Mouse (Mus musculus): ENCODE data around the gene Gpc6.

Gpc6 gene

DNA sequence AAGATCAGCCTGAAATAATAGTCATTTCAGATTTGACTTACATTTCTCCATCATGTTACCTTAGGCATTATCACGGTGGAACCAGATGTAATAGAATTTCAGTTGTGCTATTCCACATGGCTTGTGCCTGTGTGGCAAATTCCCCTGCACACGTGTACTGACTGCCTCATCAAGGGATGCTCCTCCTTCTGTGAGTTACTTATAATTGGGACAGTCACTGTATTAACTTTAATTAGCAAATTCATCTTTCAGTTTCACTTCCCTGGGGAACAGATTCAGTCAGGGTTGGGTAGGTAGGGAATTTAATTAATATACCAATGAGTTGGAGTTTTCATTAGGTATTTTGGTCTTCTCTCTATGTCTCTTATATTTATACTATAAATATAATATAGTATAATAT is 869.8 kb downstream of the Gpc6 start:
- no peak for DNase-seq (ENCODE audit: low spot score in 2 of 2)

DNA sequence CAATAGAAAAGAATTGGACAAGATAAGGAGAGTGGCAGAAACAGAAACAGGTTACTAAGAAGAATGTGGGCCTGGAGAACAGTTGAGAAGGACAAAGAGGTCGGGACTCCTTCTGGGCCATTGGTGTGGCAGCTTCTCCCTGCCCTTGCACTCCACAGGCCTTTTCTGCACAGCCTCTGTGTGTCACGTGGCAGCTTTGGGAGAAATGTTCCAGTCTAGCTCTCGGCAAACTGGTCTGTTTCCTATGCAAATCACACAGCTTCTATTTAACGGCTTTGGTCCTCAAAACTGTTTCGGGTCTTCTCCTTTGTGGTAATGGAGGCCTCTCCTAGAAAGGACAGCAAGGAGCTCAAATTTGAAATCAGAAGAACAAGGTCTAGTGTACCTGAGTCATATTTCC is 871.5 kb downstream of the Gpc6 start:
- no peak for DNase-seq (ENCODE audit: low spot score in 2 of 2)

DNA sequence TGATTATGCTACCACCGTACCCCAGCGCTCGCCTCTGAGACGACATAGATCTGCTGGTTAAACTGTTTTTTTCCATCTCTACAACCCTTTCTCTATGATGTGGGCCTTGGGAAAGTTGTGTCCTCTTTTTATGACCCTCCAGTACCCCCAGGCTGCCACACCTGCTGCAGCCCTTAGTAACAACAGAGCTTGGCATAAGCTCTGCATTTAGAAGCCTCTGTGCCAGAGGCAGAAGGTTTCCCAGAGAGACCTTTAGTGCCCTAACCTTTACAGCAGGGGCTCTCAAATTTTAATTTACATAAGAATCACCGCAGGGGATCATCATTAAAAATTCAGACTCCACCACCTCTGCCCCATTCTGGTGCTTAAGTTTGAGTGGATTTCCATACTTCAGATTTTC is 875.3 kb downstream of the Gpc6 start:
- no peak for DNase-seq (ENCODE audit: low spot score in 2 of 2)

DNA sequence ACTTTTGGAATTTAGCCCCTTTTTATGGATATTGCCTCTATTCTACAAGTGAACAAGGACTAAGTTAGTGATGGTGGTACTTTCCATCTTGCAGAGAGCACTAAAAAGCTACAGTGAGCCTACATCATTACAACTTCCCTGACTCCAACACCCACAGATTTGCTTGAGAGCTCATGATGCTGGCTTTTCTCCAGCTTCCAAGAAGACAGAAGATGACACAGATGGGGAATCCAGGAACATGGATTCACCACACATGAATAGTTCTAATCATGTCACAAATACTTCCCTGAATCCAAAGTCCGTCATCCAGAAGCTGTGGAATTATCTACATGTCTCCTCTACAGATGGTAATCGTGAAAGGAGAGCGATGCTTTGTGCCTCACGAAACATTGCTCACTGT is 882.7 kb downstream of the Gpc6 start:
- DNase-seq (ENCODE audit: low spot score in 2 of 2) = no peak

DNA sequence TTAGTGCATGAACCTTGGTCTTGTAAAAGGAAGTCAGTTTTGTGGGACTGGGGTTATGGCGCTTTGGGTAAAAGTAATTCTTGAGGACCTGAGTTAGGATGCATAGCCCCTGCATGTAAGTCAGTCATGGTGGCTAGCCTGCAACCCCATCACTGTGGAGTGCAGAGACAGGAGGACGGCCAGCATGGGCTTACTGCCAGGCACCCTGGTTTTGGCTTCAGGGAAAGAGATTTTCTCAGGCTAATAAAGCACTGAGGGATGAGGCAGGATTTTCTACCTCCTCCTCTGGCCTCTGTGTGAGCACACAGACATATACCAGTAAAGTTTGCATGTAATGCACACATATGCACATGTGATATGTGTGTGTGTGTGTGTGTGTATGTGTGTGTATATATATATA is 883.2 kb downstream of the Gpc6 start:
- no peak for DNase-seq (ENCODE audit: low spot score in 2 of 2)

DNA sequence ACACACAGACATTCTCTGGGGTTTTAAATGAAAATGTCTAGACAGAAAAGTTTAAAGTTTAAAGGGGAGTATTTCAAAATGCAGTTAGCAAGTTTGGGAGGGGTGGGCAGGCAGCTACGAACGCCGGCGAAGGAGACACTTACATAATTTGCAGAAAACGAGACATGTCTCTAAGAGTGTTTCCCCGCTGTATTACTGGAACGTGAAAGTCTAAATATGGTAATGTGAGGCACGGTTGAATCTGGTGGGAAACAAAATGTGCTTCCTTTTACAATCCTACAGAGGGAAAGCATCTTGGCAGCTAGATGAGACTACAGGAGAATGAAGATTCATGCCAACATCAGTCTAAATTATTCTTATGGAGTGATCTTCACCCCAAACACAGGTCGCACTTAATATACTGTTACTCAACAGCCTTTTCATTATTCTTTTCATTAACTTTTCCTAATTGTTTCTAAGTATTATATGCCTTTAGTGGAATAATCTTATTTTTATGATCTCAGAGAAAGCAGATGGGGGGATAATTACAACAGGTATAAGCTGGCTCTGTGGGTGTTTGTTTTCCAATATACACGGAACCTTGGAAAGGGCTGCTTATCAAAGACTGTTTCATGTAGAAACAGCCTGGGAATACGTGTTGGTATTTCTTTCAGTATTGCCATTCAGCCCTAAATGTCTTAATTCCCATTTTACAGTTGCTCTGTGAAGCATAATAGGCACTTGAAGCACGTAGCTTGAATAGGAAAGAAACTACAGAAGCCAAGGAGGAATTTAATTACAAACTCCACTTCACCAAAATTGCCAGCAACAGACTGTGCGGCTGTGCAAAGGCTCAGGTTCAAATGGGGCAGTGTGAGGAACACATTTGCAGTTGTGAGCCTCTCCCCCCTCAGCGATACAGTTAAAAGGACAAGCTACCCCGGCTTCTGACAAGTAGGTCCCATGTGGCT is 885.5 kb downstream of the Gpc6 start:
- no peak for DNase-seq (ENCODE audit: low spot score in 2 of 2)

DNA sequence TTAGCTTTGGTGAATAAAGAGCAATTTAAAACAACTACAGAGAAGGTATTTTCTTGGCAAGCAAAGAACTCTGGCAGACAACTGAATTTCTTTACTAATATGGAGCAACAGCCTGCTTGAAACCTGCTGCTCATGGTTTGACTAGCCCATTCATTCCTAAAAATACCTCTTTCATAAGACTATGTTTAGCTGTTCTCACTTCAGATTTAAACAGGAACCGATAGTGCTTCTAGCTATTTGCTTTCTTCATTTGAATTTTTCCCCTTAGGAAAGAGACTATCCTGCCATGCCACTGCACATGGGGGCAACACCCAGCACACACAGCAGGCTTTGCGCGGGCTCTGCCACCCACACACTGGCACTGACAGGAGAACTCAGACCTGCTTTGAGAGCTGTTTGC is 888.4 kb downstream of the Gpc6 start:
- DNase-seq (ENCODE audit: low spot score in 2 of 2) = no peak

DNA sequence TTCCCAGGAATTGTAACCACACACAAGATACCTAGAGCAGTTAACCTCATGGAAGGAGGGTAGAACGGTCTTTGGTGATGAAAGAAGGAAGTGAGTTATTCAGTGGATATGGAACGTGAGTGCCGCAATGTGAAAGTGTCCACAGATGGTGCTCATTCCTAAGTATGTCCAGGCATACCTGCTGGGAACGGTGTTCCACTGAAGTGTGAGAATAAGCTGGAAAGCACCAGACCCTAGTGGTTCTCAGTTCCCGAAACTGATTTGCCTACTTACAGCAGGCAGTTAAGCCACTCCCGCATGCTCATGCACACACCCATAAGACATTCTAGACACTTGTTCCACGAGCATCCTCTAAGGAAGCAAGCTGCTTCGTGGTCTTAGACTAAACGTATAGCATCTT is 890.9 kb downstream of the Gpc6 start:
- DNase-seq (ENCODE audit: low spot score in 2 of 2) = no peak

DNA sequence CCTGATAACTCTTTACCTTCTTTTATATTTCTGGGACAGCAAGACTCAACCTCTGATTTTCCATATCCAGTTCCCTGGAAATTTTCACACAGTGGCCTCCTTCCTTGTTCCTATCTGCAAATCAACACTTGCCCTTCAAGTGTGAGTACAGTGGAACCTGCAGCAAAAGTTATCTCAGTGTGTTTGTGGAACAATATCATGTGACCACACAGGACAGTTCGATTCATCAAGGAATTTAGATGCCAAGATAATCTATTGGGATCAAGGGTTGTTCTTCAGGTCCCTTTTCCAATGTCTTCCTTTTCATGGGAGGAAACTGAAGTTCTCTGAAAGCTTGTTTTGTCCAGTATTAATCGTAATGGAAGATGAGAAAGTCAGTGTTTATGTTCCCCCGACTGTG is 891.6 kb downstream of the Gpc6 start:
- no peak for DNase-seq (ENCODE audit: low spot score in 2 of 2)

DNA sequence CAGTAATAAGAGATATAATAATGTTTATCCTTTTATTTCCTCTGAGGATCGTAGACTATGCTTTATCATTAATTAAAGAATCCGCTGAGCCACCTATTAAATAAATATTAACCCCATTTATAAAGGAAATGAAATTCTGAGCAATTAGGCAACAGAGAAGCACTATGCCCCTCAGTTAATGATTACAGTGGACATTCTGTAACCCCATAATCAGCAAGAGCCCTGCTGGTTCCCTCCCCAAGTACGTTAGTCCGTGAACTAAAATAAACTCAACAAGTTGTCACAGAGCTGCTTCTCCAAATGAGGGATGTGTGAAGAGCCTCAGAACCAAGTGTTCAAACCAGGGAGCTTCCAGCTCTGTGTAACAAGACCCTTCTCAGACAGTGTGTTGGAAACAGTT is 892.1 kb downstream of the Gpc6 start:
- no peak for DNase-seq (ENCODE audit: low spot score in 2 of 2)

DNA sequence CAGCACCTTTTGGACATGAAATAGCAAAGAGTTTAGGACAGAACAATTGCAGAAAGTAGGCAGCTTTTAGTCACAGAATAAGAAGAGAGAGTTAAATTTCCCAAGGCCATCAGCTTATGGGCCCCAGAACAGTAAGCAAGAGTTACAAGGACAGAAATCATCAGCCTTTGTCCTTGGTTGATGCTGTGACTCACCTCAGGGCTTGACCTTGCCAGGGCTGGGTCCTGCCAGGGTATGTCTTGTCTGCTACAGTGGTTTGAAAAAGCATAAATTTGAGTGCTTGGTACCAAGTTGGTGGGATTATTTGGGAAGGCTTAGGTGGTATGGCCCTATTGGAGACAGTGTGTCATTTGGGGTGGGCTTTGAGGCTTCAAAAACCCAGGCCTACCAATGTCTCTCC is 899.4 kb downstream of the Gpc6 start:
- no peak for DNase-seq (ENCODE audit: low spot score in 2 of 2)

DNA sequence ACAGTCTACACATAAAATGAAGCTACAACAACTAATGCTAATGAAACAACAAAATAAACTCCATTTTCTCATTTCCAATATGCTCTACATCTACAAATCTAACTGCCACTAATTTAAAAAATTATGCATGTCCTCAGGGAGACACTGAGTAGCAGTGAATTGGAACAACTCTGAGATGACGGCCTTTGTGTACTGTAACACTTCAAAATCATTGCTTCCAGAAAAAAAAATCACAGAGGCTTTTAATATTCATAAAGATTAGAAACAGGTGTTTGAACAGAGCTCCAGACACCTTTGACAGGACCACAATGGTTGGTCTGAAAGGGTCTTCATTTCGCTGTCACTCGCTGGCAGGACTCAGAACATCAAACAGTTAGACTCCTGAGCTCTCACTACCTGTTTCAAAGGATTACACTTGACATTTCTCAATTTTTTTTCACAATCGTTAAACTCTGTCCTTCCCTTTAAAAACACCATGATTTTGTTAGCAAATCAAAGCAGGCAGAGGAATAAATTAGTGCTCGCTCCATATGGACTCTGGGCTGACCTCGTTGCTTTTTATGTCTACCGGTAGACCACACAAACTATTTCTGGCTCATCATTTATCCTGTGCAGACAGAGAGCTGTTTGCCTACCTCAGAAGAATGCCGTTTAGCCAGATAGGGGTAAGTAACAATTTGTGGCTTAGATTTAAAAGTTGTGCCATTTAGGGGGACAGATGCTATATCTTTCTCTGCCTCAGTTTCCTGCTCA is 901.4 kb downstream of the Gpc6 start:
- DNase-seq (ENCODE audit: low spot score in 2 of 2) = no peak

DNA sequence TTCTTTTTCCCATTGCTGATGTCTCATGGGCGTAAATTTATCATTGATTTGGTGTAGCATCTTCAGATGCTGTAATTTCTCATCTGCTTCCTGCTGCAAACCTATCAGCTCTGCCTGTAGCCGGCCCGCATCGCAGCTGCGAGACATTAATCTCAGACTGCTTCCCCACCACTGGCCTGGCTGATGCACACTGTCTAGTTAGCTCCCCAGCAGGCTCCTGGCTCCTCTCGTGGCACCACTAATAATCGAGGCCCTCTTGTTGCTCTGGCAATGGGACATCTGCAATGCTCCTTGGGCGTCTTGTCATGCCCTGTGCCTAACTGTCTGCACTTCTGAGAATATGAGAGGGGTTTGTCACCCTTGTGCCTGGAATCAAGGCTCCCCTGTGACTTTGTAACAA is 906.2 kb downstream of the Gpc6 start:
- DNase-seq (ENCODE audit: low spot score in 2 of 2) = no peak

DNA sequence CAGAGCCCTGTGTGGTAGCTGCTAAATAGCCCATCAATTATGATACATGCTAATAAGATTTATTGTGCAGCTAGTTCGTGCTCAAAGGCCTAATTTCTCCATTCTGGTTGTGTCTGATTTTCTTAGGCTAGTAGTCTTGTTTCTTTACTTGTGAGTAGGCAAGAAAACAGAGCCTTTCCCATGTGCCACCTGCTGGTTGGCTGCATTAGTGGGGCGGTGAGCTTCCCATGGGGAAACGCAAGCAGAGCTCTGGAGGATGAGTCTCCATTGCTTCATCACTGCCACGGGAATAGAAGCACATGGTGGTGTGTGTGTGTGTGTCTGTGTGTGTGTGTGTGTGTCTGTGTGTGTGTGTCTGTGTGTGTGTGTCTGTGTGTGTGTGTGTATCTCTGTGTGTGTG is 906.6 kb downstream of the Gpc6 start:
- no peak for DNase-seq (ENCODE audit: low spot score in 2 of 2)

DNA sequence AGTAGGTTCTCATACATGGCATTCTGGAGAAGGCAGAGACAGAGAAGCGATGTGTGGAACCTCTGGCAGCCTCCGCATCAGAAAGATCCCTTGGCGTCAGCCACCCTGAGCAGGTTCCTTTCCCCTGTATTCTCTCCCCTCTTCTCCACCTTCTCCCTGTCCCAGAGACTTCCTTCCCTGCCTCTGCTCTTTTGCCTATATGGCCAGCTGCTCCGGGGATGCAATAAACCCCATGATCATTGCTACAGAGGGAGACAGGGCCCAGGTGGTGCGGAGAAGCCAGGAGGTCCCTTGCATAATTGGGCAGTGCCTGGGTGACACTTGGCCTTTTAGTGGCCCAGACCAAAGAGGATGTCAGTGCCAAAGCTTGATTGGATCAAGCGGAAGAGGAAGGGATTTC is 910.4 kb downstream of the Gpc6 start:
- DNase-seq (ENCODE audit: low spot score in 2 of 2) = no peak

DNA sequence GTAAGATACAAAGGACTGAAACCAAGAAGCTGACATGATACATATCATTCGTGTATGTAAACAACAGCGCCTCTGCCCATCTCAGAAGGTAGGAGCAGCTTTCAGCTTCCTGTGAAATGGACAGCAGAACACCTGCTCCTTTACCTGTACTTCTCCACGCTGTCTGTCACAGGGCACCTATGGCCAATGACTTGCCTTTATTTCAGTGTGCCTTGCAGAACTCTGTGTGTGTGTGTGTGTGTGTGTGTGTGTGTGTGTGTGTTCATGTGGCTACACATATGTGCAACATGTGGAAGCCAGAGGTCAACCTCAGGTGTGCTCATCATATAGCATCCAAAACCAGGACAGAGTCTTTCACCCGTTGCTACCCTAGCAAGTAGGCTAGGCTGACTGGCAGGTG is 911.9 kb downstream of the Gpc6 start:
- DNase-seq (ENCODE audit: low spot score in 2 of 2) = no peak

DNA sequence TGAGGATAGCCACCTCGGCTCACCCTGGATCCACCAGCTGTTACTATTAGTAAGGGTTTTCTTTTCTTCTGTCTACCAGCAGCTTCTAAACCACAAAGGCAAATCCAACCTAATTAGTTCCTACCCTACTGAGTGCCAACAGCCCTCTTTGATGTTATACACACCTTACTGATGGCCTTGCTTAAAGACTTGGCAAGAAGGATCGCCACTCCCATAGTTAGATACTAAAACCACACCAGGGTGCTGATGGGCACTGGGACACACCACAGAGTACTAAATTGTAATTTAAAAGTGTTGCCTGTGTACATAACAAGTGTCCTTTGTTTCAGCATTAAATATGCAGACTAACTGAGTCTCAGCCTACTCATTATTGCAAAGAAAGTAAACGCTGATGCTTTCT is 912.6 kb downstream of the Gpc6 start:
- DNase-seq (ENCODE audit: low spot score in 2 of 2) = no peak

DNA sequence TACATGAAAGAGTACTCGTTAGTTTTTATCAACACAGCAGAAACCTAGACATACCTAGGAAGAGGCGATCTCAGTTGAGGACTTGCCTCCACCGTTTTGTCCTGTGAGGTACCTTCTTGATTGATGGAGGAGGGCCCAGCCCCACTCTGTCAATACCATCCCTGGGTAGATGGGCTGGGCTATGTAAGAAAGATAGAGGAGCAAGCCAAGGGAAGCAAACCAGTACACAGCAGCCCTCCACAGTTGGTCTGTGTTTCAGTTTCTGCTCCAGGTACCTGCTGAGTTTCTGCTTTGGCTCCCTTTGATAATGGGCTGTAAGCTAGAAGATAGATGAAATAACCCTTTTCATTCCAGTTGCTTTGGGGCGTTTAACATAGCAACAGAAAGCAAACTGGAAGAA is 916.1 kb downstream of the Gpc6 start:
- no peak for DNase-seq (ENCODE audit: low spot score in 2 of 2)

DNA sequence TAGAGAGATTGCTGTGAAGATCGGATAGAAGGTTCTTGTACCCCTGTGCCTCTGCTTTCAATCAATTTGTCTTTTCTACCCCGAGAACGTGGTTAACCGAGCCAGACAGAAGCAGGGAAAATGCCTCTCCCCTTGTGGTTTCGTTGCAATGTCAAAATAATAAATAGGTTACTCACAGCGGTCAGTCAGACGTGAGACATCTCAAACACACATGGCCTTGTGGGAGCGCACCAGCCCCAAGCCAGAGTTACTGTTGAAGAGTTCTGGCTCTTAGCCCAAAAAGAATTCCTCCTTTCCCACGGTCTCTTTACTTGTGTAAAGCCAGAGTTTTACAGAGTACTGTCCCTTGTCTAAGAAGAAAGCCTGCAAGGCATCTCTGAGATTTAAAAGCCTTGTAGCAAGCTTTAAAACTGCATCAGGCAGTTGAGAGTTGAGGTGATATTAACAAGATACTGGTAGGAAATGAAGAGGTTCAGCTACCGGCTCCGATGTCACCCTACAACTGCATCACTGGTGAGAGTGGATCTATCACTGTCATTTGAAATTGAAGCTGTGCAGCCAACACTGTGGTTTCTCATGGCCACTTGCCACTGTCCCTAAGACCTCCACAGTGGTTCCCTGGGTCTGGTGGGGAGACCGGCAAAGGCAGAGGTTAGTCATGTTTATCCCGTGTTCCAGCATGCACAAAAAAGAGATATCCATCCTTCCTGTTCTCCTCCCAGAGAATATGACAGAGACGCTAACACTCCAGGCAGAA is 916.9 kb downstream of the Gpc6 start:
- no peak for DNase-seq (ENCODE audit: low spot score in 2 of 2)

DNA sequence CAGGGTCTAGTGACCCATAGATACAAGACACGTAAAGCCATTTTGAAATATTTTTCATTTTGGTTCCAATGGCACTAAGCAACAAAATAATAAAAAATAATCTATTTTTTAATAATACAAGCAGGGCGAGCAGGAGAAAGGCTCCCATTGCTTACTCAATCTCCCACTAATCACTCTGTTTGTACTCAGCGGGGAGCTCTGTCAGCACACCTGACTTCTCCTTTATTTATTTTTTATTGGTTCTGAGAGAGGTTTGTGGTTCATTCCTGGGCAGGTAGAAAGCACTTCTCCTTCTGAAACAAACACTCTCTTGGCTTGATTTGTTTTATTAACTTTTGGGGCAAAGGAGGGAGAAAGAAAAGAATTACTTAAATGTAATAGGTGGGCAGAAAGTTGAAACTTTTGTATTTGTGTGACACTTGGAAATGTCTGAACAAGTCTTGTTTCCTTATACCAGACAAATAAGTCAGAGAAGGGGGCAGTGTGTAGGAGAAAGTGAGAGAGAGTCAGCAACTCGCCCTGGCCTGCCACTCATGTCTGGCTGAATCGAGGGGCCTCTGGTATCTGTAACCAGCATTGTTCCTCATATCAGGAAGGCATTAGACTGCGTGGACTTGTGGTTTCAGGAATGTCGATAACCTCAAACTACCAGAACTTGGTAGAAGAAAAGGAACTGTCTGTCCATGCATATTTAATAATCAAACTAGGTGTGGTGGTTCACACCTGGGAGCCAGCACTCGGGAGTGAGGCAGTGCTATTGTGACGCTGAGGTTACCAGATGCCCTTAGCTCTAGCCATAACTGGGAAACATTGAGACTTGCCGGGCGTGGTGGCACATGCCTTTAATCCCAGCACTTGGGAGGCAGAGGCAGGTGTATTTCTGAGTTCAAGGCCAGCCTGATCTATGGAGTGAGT is 924.7 kb downstream of the Gpc6 start:
- DNase-seq (ENCODE audit: low spot score in 2 of 2) = no peak

DNA sequence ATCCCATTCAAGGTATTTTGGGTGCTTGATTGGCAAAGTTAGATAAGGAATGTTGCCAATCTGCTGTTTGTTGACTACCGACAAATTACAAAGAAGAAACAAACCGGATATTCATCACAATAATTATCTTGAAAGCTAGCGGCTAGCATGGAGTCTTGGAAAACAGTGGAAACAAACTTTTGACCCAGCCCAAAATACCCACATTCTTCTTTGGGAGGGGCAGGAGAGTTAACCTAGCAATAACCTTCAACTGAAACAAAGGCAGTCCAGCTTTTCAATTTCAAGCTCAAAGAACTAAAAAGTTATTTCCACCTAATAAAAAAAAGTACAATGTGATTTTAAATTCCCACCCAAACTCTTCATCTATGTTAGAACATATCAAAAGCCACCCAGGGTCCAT is 927.2 kb downstream of the Gpc6 start:
- no peak for DNase-seq (ENCODE audit: low spot score in 2 of 2)
